Mouse (Mus musculus): ENCODE measurements around the gene Nap1l3. TPM values are rescaled to one million over a fixed set of nuclear protein-coding genes. Genes with fewer than 3 reads are reported as not detected.

The Nap1l3 gene
- 5.3 and 6.0 TPM in 2 replicates for polyA plus RNA-seq (2014; fragmentation: Nextera tagmentation; extraction: Ambion mirVana)

GRCm38 (mm10) chrX:122396781-122397581, at the start of gene Nap1l3:
Nap1l3 (minus strand) TSS chrX:122397401.
- H3K36me3 ChIP-seq (ENCODE audit: control insufficient read depth, insufficient read depth, low read length) = no peaks in the 10 kb centered on the region
- peak within 1 kb of the TSS; percentile 42 for H3K4me2 ChIP-seq (replicated peaks; ENCODE audit: low read depth, low read length)
- peak within 1 kb of the TSS; percentile 49 for H3K4me3 ChIP-seq (ENCODE audit: low read depth, low read length)
- H3K27me3 ChIP-seq (ENCODE audit: control insufficient read depth, insufficient read depth, low read length) = no peaks in the 10 kb centered on the region
- H3K27ac ChIP-seq (ENCODE audit: low read length) = no peak within 1 kb of the TSS
- peak; percentile 98 for ATAC-seq (ENCODE audit: insufficient number of reproducible peaks, insufficient read depth, low FRiP score, low read depth)
- 0 out of 2 replicates have a peak within 1 kb of the TSS, but pooled peaks have one; percentile 10 for H3K9ac ChIP-seq (replicated peaks; ENCODE audit: low read depth, low read length)
- no peaks in the 10 kb centered on the region for H3K9me3 ChIP-seq (ENCODE audit: control insufficient read depth, low read depth, low read length)
- H3K4me1 ChIP-seq (ENCODE audit: control insufficient read depth, insufficient read depth, low read length) = no peaks in the 10 kb centered on the region
- 10% methylated on average over 39 of the region's 39 CpGs for WGBS

- ATAC-seq (ENCODE audit: insufficient number of reproducible peaks, insufficient read depth, low FRiP score, low read depth) = peak; percentile 40; the same call in 1 of the 2 replicates
- H3K9me3 ChIP-seq (ENCODE audit: control insufficient read depth, low read depth, low read length) = no peaks in the 10 kb centered on the region
- H3K27ac ChIP-seq (ENCODE audit: low read length) = no peak overlapping the region
- H3K4me2 ChIP-seq (replicated peaks; ENCODE audit: low read depth, low read length) = peak overlapping the region; percentile 42
- H3K9ac ChIP-seq (replicated peaks; ENCODE audit: low read depth, low read length) = no peak overlapping the region
- H3K4me1 ChIP-seq (ENCODE audit: control insufficient read depth, insufficient read depth, low read length) = no peaks in the 10 kb centered on the region
- H3K36me3 ChIP-seq (ENCODE audit: control insufficient read depth, insufficient read depth, low read length) = no peaks in the 10 kb centered on the region
- peak overlapping the region; percentile 49 for H3K4me3 ChIP-seq (ENCODE audit: low read depth, low read length)
- H3K27me3 ChIP-seq (ENCODE audit: control insufficient read depth, insufficient read depth, low read length) = no peaks in the 10 kb centered on the region
- WGBS = 31% methylated on average over 8 of the region's 8 CpGs
Observed at GRCm38 (mm10) chrX:122397652-122398051, 451 bp upstream of the Nap1l3 start.
